Mouse (Mus musculus): Measurements from ENCODE around the gene Defa33. TPM values are rescaled to one million over a fixed set of nuclear protein-coding genes. Genes with fewer than 3 reads are reported as not detected.
"Not testable (repeated sequence)": the region's sequence is repeated elsewhere in the genome, so short reads cannot be mapped to it uniquely, and the experiment has no call there.

Gene Defa33
- not detected in 2 replicates for polyA plus RNA-seq (2012; rRNA removed)
- polyA plus RNA-seq (2014; fragmentation: Nextera tagmentation; extraction: Ambion mirVana), result not detected in 2 replicates

DNA sequence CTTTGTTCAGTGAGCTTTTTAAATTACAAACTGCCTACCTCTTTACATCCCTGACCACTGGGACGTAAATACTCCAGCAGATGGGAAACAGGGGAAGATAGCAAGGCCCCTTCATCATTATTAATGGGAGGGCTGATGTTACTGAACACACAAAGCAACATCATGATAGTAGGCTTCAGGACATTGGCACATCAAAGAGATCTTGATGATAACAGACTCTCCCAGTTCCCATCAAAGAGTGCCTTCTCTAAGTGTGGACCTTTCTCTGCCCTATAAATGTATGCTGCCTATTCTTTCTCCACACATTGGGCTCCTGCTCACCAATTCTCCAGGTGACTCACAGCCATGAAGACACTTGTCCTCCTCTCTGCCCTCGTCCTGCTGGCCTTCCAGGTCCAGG lies at the start of gene Defa33:
TSS of gene Defa33 (plus strand) at position 301 of the 400 bp plus-strand sequence.
- WGBS, result no CpG with 5 or more reads among the region's 2 CpGs
- not testable (repeated sequence) for H3K4me2 ChIP-seq (replicated peaks; ENCODE audit: low read depth, low read length, severe bottlenecking); H3K4me3 ChIP-seq (replicated peaks; ENCODE audit: low read length); ATAC-seq (ENCODE audit: low FRiP score, low read depth); H3K9me3 ChIP-seq (ENCODE audit: control insufficient read depth, low read length); DNase-seq (ENCODE audit: low spot score); H3K27ac ChIP-seq (replicated peaks; ENCODE audit: low read depth, low read length); H3K27me3 ChIP-seq (ENCODE audit: control insufficient read depth, insufficient read depth, low read length); H3K9ac ChIP-seq (ENCODE audit: low read depth, low read length, severe bottlenecking); H3K4me1 ChIP-seq (ENCODE audit: control insufficient read depth, insufficient read depth, low read length); H3K36me3 ChIP-seq (ENCODE audit: control insufficient read depth, insufficient read depth, low read length)

DNA sequence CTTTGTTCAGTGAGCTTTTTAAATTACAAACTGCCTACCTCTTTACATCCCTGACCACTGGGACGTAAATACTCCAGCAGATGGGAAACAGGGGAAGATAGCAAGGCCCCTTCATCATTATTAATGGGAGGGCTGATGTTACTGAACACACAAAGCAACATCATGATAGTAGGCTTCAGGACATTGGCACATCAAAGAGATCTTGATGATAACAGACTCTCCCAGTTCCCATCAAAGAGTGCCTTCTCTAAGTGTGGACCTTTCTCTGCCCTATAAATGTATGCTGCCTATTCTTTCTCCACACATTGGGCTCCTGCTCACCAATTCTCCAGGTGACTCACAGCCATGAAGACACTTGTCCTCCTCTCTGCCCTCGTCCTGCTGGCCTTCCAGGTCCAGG lies 13.4 kb upstream of the Defa33 start, which contains the start of gene Defa2:
TSS of gene Defa2 (plus strand) at position 301 of the 400 bp plus-strand sequence.
- H3K4me1 ChIP-seq (ENCODE audit: control insufficient read depth, insufficient read depth, low read length); ATAC-seq (ENCODE audit: low FRiP score, low read depth); DNase-seq (ENCODE audit: low spot score); H3K9me3 ChIP-seq (ENCODE audit: control insufficient read depth, low read length); H3K27me3 ChIP-seq (ENCODE audit: control insufficient read depth, insufficient read depth, low read length); H3K4me2 ChIP-seq (replicated peaks; ENCODE audit: low read depth, low read length, severe bottlenecking); H3K27ac ChIP-seq (replicated peaks; ENCODE audit: low read depth, low read length); H3K4me3 ChIP-seq (replicated peaks; ENCODE audit: low read length); H3K36me3 ChIP-seq (ENCODE audit: control insufficient read depth, insufficient read depth, low read length); H3K9ac ChIP-seq (ENCODE audit: low read depth, low read length, severe bottlenecking): not testable (repeated sequence)
- no CpG with 5 or more reads among the region's 2 CpGs for WGBS

DNA sequence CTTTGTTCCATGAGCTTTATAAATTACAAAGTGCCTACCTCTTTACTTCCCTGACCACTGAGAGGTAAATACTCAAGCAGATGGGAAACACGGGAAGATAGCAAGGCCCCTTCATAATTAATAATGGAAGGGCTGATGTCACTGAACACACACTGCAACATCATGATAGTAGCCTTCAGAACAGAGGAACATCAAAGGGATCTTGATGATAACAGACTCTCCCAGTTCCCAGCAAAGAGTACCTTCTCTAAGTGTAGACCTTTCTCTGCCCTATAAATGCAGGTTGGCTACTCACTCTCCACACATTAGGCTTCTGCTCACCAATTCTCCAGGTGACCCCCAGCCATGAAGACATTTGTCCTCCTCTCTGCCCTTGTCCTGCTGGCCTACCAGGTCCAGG lies 35.5 kb downstream of the Defa33 start, which contains the start of gene Defa36:
TSS of gene Defa36 (plus strand) at position 301 of the 400 bp plus-strand sequence.
- not testable (repeated sequence) for H3K9me3 ChIP-seq (ENCODE audit: control insufficient read depth, low read length); H3K9ac ChIP-seq (ENCODE audit: low read depth, low read length, severe bottlenecking); H3K27me3 ChIP-seq (ENCODE audit: control insufficient read depth, insufficient read depth, low read length); H3K4me3 ChIP-seq (replicated peaks; ENCODE audit: low read length); ATAC-seq (ENCODE audit: low FRiP score, low read depth); DNase-seq (ENCODE audit: low spot score); H3K4me1 ChIP-seq (ENCODE audit: control insufficient read depth, insufficient read depth, low read length); H3K36me3 ChIP-seq (ENCODE audit: control insufficient read depth, insufficient read depth, low read length); H3K27ac ChIP-seq (replicated peaks; ENCODE audit: low read depth, low read length); H3K4me2 ChIP-seq (replicated peaks; ENCODE audit: low read depth, low read length, severe bottlenecking)
- no CpG with 5 or more reads among the region's 1 CpGs for WGBS

Other genes with a start within 250 kb of the Defa33 start
- gene Defa22, start 229.5 kb upstream of the Defa33 start, polyA plus RNA-seq (2012; rRNA removed), result not detected in 2 replicates
- gene Defa22, start 229.5 kb upstream of the Defa33 start, polyA plus RNA-seq (2014; fragmentation: Nextera tagmentation; extraction: Ambion mirVana), result not detected in 2 replicates
- not detected in 2 replicates for gene Defa31, start 200.2 kb upstream of the Defa33 start, polyA plus RNA-seq (2012; rRNA removed)
- not detected in 2 replicates for gene Defa31, start 200.2 kb upstream of the Defa33 start, polyA plus RNA-seq (2014; fragmentation: Nextera tagmentation; extraction: Ambion mirVana)
- not detected in 2 replicates for gene Gm15293, start 190.2 kb upstream of the Defa33 start, polyA plus RNA-seq (2012; rRNA removed)
- not detected in 2 replicates for gene Gm15293, start 190.2 kb upstream of the Defa33 start, polyA plus RNA-seq (2014; fragmentation: Nextera tagmentation; extraction: Ambion mirVana)
- not detected in 2 replicates for gene Gm15292, start 142.1 kb upstream of the Defa33 start, polyA plus RNA-seq (2012; rRNA removed)
- gene Gm15292, start 142.1 kb upstream of the Defa33 start, polyA plus RNA-seq (2014; fragmentation: Nextera tagmentation; extraction: Ambion mirVana), result not detected in 2 replicates
- gene Defa27, start 76.3 kb upstream of the Defa33 start, polyA plus RNA-seq (2012; rRNA removed), result not detected in 2 replicates
- not detected in 2 replicates for gene Defa27, start 76.3 kb upstream of the Defa33 start, polyA plus RNA-seq (2014; fragmentation: Nextera tagmentation; extraction: Ambion mirVana)
- gene Defa29, start 64.8 kb upstream of the Defa33 start, polyA plus RNA-seq (2012; rRNA removed), result not detected in 2 replicates
- not detected in 2 replicates for gene Defa29, start 64.8 kb upstream of the Defa33 start, polyA plus RNA-seq (2014; fragmentation: Nextera tagmentation; extraction: Ambion mirVana)
- gene Defa2, start 13.3 kb upstream of the Defa33 start, polyA plus RNA-seq (2012; rRNA removed), result not detected in 2 replicates
- gene Defa2, start 13.3 kb upstream of the Defa33 start, polyA plus RNA-seq (2014; fragmentation: Nextera tagmentation; extraction: Ambion mirVana), result not detected in 2 replicates
- 0.54 TPM in 1 of 2 replicates, not detected in the other for gene Defa36, start 35.6 kb downstream of the Defa33 start, polyA plus RNA-seq (2012; rRNA removed)
- gene Defa36, start 35.6 kb downstream of the Defa33 start, polyA plus RNA-seq (2014; fragmentation: Nextera tagmentation; extraction: Ambion mirVana), result not detected in 2 replicates
- gene Gm7849, start 64.7 kb downstream of the Defa33 start, polyA plus RNA-seq (2012; rRNA removed), result not detected in 2 replicates
- gene Gm7849, start 64.7 kb downstream of the Defa33 start, polyA plus RNA-seq (2014; fragmentation: Nextera tagmentation; extraction: Ambion mirVana), result not detected in 2 replicates
- gene Defa20, start 117.4 kb downstream of the Defa33 start, polyA plus RNA-seq (2012; rRNA removed), result not detected in 2 replicates
- not detected in 2 replicates for gene Defa20, start 117.4 kb downstream of the Defa33 start, polyA plus RNA-seq (2014; fragmentation: Nextera tagmentation; extraction: Ambion mirVana)
- not detected in 2 replicates for gene Defa32, start 137.2 kb downstream of the Defa33 start, polyA plus RNA-seq (2012; rRNA removed)
- not detected in 2 replicates for gene Defa32, start 137.2 kb downstream of the Defa33 start, polyA plus RNA-seq (2014; fragmentation: Nextera tagmentation; extraction: Ambion mirVana)
- not detected in 2 replicates for gene Defa37, start 173.6 kb downstream of the Defa33 start, polyA plus RNA-seq (2012; rRNA removed)
- gene Defa37, start 173.6 kb downstream of the Defa33 start, polyA plus RNA-seq (2014; fragmentation: Nextera tagmentation; extraction: Ambion mirVana), result not detected in 2 replicates
- not detected in 2 replicates for gene Defa28, start 191.2 kb downstream of the Defa33 start, polyA plus RNA-seq (2012; rRNA removed)
- not detected in 2 replicates for gene Defa28, start 191.2 kb downstream of the Defa33 start, polyA plus RNA-seq (2014; fragmentation: Nextera tagmentation; extraction: Ambion mirVana)
- gene Gm7861, start 202.7 kb downstream of the Defa33 start, polyA plus RNA-seq (2012; rRNA removed), result not detected in 2 replicates
- gene Gm7861, start 202.7 kb downstream of the Defa33 start, polyA plus RNA-seq (2014; fragmentation: Nextera tagmentation; extraction: Ambion mirVana), result not detected in 2 replicates
- gene Defa26, start 226.4 kb downstream of the Defa33 start, polyA plus RNA-seq (2012; rRNA removed), result not detected in 2 replicates
- not detected in 2 replicates for gene Defa26, start 226.4 kb downstream of the Defa33 start, polyA plus RNA-seq (2014; fragmentation: Nextera tagmentation; extraction: Ambion mirVana)